Mouse (Mus musculus) c-Kit-negative CD71-positive TER-119-positive erythroid progenitor cells, embryonic 14.5 days (primary cell): ENCODE data around the gene AI661453.
A peak's percentile ranks its signal among the peaks of the same experiment; 100 is the strongest.

Experiments
- DNase-seq: peaks from one replicate; pipeline ENCODE4 v3.0.0-alpha.2; 2013; ENCODE audit warnings: low read depth, low spot score

The AI661453 gene

GRCm38 (mm10) chr17:47465016-47465415 lies 28.6 kb downstream of the AI661453 start:
- DNase-seq = no peak

DNA sequence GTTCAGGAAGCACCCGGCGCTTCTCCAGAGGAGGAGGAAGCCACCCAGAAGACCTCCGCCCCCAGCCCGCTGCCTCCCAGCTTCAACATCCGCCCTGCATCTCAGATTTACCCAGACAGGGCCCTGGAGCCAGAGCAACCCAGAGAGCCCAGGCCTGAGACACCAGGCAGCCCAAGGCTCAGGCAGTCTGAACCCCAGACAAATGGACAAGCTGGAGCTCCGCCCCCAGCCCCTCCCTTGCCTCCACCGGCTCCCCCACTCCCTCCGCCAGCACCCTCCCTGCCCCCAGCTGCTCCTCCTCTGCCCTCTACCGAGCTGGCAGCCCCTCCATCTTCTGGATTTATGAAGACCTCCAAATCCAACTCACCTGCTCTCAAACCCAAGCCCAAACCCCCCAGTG lies 29.9 kb downstream of the AI661453 start:
- DNase-seq = no peak

- no peak for DNase-seq
These were observed 31.2 kb downstream of the AI661453 start for GRCm38 (mm10) chr17:47467659-47468058.

DNA sequence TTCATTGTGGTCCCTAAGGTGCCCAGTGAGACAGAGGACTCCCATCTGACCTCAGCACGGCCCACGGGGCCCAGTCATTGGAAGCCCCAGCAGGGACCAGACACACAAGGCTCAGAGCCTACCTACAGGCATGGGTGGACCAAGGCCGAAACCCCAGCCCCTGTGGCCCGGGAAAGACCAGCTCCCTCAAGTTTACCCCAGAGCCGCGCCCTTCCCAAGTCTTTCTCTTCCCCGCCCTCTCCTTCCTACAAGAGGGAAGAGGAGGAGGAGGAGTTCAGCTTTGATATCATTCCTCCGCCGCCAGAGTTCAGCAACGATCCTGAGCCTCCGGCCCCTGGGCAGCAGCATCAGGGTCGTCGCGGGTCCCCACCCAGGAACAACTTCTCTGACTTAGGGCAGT lies 31.6 kb downstream of the AI661453 start:
- DNase-seq = no peak

GRCm38 (mm10) chr17:47468466-47468865 lies 32.1 kb downstream of the AI661453 start:
- no peak for DNase-seq

- DNase-seq = no peak
These were observed 33.2 kb downstream of the AI661453 start for GRCm38 (mm10) chr17:47469642-47470041.

DNA sequence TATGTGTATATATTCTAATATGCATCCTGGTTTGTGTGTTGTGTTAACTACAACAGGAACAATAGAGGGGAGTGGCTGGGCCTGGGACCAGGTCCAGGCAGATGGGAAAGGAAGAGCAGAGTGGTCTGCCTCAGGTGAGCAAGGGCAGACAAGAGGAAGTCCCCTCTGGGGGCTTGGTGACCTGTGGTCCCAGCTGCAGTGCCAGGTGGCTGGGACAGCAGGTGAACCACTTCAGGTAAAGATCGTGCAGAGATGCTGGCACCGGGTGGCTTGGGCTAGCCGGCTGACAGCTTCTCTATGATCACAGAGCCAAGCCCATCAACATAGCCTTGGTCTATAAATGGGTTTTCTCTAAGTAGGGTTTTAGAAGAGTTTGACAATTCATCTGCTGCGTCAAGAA lies 33.7 kb downstream of the AI661453 start:
- DNase-seq = no peak

GRCm38 (mm10) chr17:47470686-47471085 lies 34.3 kb downstream of the AI661453 start:
- DNase-seq = no peak

GRCm38 (mm10) chr17:47472435-47473350 lies 36.3 kb downstream of the AI661453 start:
- DNase-seq = no peak

DNA sequence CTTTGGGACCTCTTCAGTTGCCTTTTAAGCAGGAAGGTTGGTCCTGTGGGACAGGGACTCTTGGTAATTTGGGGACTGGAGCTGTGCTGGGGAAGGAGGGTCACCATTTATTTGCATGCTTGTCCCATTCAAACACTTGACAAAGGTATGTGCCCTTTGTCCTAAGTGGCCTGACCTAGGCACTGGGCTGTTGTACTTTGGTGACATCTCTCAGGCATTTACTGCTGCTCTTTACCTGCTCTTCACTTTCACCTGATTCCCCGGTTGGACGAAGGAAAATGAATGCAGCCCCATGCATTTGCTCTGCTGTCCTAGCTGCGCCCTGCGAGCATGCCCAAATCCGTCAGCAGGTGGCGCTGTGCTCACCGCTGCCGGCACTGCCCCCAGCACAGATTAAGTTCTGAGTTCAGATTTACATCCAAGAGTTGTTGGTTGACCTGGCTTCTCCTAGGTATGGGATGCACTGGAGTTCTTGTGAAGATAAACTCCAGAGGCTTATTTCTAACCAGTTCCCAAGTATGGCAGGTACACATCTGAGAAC lies 37.1 kb downstream of the AI661453 start:
- DNase-seq = peak; percentile 40

- DNase-seq = no peak
These were observed 37.8 kb downstream of the AI661453 start for GRCm38 (mm10) chr17:47474250-47474649.

GRCm38 (mm10) chr17:47475181-47475580 lies 38.8 kb downstream of the AI661453 start:
- DNase-seq = no peak

DNA sequence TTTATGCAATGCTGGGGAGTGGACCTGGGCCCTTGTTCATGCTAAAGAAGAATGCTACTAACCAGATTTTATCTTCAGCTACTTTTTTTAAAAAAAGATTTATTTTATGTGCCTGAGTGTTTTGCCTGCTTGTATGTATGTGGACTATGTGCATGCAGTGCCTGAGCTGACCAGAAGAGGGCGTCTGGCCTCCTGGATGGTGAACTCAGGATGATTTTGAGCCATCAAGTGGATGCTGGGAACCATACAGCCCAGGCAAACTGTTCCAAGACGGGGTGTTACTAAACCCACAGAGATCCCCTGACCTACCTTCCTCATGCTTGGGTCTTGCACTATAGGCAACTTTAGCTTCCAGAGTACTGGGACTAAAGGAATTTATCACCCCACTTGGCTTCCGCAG lies 39.3 kb downstream of the AI661453 start:
- DNase-seq = peak; percentile 35

DNA sequence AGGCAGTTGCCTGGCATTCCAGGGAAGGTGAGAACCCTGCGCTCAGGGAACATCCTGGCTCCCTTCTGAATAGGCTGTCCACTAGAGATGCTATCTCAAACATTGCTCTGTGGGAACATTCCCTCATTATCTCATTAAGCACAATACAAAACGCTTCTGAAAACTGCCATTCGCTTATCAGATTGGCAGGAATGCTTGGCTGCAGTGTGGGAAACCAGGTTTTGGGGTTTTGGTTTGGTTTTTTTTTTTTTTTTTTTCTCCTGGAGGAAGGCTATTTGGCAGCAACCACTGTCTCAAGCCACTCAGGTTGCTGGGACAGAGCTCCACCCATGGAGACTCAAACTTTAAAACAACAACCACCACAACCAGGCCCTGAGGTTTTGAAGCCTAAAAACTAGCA lies 43.5 kb downstream of the AI661453 start:
- no peak for DNase-seq

DNA sequence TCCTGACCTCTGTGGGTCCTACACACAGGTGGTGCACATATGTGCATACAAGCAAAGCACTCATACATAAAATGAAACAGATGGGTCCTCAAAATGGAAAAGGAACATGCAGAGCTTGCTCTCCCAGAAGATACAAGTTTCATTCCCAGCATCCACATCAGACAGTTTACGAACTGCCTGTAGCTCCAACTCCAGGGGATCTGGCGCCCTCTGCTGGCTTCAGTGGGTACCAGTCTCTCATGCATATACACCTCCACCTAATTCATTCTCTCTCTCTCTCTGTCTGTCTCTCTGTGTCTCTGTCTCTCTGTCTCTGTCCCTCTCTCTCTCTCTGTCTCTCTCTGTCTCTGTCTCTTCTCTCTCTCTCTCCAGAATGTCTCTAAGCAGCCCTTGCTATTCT lies 46.0 kb downstream of the AI661453 start:
- DNase-seq = peak; percentile 56

DNA sequence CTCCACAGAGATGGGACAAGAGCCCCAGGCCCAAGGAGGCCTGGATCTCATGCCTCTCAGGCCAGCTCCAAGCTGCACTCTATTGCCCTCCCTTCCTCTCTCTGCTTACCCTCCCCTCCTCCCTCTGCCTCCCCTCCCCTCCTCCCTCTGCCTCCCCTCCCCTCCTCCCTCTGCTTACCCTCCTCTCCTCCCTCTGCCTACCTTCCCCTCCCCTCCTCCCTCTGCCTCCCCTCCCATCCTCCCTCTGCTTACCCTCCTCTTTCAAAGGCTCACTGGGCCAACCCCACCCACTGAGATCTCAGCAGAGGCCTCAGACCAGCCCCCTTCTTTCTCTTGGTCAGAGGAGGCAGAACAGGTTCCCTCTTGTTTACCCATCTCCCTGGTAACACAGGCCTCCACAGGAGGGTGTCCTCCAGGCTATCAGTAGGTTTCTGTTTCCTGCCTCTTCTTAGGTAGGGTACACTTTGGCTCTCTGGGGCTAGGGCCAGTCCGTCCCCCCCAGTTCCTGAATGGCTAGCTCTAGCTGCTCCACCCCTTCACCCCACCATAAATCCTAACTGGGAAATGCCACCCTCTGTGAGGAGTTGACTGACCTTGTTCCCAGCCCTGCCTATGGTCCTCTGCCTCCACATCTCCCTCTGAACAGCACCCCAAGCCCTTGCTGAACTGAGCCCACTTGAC lies 48.0 kb downstream of the AI661453 start:
- no peak for DNase-seq

GRCm38 (mm10) chr17:47484993-47485392 lies 48.6 kb downstream of the AI661453 start:
- no peak for DNase-seq

- no peak for DNase-seq
These were observed 49.4 kb downstream of the AI661453 start for GRCm38 (mm10) chr17:47485791-47486190.

DNA sequence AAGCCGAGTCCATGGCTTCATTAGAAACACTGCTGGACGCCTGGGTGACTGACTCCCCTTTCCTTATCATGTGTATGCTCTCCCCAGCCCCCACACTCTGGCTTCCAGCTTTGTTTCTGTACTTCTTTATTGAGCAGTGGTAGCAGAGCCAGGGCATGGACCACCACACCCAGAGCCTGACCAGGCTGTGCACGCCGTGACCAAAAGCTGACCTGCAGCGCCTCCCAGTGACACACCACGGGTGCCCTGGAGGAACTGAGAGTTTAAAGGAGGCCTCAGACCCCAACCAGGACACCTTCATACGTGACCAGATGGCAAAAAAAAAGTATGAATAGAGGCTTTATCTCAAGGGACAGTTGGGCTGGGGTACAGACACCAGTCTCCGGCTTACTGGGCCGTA lies 54.4 kb downstream of the AI661453 start:
- DNase-seq = no peak

DNA sequence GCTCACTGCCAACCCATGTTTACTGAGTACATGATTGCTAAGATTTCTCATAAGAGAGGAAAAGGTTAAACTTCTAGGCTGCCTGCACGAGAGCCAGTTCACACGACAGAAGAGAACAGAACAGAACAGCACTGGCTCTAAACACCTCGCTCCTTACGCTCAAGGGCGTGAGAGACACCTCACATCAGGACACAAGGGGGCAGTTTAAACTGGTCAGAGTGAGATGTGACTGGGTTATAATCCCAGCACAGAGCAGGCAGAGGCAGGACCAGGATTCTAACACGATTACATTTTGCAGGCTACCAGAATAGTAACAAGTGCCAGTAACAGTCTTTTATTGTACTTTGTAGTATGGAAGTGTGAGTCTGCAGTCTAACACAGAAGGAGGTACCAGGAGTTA lies 56.3 kb downstream of the AI661453 start:
- no peak for DNase-seq

- DNase-seq = no peak
These were observed 57.2 kb downstream of the AI661453 start for GRCm38 (mm10) chr17:47493653-47494052.

DNA sequence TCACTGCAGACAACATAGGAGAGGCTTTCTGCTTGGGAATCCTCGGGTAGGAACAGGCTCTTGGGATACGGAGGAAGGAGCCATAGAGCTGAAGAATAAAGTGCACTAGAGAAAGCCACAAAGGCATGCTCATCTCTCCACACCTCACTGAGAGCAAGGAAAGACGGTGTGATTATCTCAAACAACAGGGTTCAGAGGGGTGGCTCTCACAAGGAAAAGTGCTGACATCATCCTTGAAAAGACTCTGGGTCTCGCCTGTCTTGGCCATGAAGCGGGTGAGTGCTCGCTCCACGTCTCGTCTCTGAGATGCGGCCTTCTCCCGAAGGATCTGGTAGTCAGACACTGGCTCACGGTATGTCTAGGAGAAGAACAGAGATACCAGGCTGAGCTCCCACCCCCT lies 57.7 kb downstream of the AI661453 start:
- no peak for DNase-seq

- DNase-seq = no peak
These were observed 65.1 kb downstream of the AI661453 start for GRCm38 (mm10) chr17:47501531-47501930.
